Mouse (Mus musculus): ENCODE measurements at regions not wholly inside any gene's neighbourhood (a gene's known extent, or its start where the extent isn't known, plus 50 kb on each side); places are given as distances from the start of the nearest gene placed in this dataset.

GRCm38 (mm10) chr7:133176256-133177178 is 52.4 kb upstream of the Ctbp2 start:
- ATAC-seq (ENCODE audit: insufficient number of reproducible peaks, low FRiP score, low TSS enrichment) = peak; percentile 85

All from cerebellum, adult (tissue).